Mouse (Mus musculus) kidney, embryonic 15.5 days (tissue): ENCODE measurements around the gene Taf3. TPM values are rescaled to one million over a fixed set of nuclear protein-coding genes. Genes with fewer than 3 reads are reported as not detected.
A peak's percentile ranks its signal among the peaks of the same experiment; 100 is the strongest.

ENCODE experiments used
- ATAC-seq: fragments of 200-750 bp; cut with Nextera tagmentation; replicated peaks from 2 replicates; pipeline ENCODE4 v1.8.0; 2017; ENCODE audit warnings: moderate TSS enrichment; ENCODE audit not compliant: low FRiP score
- H3K27ac ChIP-seq: fragments of 300-500 bp; sonication (generic); 2 replicates; pipeline ENCODE4 v1.5.1; 2015; ENCODE audit warnings: mild to moderate bottlenecking, inconsistent platforms
- H3K27me3 ChIP-seq: fragments of 300-500 bp; sonication (generic); 2 replicates; pipeline ENCODE4 v1.6.1; 2015; ENCODE audit warnings: inconsistent platforms
- H3K36me3 ChIP-seq: fragments of 300-500 bp; sonication (generic); 2 replicates; pipeline ENCODE4 v1.6.1; 2015; ENCODE audit warnings: inconsistent platforms
- H3K4me1 ChIP-seq: fragments of 300-500 bp; sonication (generic); 2 replicates; pipeline ENCODE4 v1.6.1; 2015; ENCODE audit warnings: inconsistent platforms
- H3K4me2 ChIP-seq: fragments of 300-500 bp; sonication (generic); 2 replicates; pipeline ENCODE4 v1.6.1; 2015; ENCODE audit warnings: moderate library complexity, mild to moderate bottlenecking, inconsistent platforms
- H3K4me3 ChIP-seq: fragments of 300-500 bp; sonication (generic); replicated peaks from 2 replicates; pipeline ENCODE4 v1.5.1; 2015; ENCODE audit warnings: mild to moderate bottlenecking, inconsistent platforms
- H3K9ac ChIP-seq: fragments of 300-500 bp; sonication (generic); 2 replicates; pipeline ENCODE4 v1.6.1; 2015; ENCODE audit warnings: mild to moderate bottlenecking, inconsistent platforms
- H3K9me3 ChIP-seq: fragments of 300-500 bp; sonication (generic); replicated peaks from 2 replicates; pipeline ENCODE4 v1.6.1; 2016; ENCODE audit warnings: inconsistent platforms
- WGBS: fragments of 180-500 bp; shearing (Covaris S2); methylation state at CpG from one replicate; pipeline ENCODE4 v1.1.7; 2015; ENCODE audit warnings: mixed read lengths; 5-methylcytosine and 5-hydroxymethylcytosine counted together
- polyA plus RNA-seq: library from polyadenylated mRNA; unstranded; fragments of >200 nt; fragmentation: Nextera tagmentation; extraction: Ambion mirVana; gene quantifications from 2 replicates; pipeline ENCODE4 v1.2.1, GENCODE M21; 2015

Gene Taf3
- polyA plus RNA-seq, 1 experiment from 2014 or later: 16.4 TPM

DNA sequence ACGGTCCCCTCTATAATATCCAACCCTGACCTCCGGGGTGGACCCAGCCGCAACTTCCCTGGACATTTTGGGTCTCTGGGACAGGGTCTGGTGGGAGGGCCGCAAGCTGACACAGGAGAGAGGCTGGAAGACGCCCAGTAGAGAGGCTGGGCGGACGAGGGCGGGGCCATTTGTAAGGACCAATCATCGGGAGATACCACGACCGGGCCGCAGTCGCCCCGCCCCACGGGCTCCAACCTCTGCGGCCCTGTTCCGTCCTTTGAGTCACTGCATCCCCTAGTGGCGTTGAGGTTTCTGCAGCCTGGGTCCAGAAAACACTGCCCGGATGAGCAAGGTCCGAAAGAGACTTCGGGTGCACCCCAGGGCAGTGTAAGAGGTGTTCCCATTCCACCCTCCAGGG lies 168.9 kb downstream of the Taf3 start:
- Histone ChIP-seq H3K27ac (peak overlapping the region; percentile 88), H3K36me3 (no peaks in the 10 kb centered on the region), H3K4me3 (peak overlapping the region; percentile 55), H3K27me3 (peaks cover 92% of the 10 kb centered on the region), H3K4me1 (peaks cover 65% of the 10 kb centered on the region), H3K4me2 (peak overlapping the region; percentile 93), H3K9me3 (no peaks in the 10 kb centered on the region), H3K9ac (peak overlapping the region; percentile 45; the same call in 1 of the 2 replicates)
- ATAC-seq: peak; percentile 96
- under 1% methylated on average over 21 of the region's 21 CpGs for WGBS

DNA sequence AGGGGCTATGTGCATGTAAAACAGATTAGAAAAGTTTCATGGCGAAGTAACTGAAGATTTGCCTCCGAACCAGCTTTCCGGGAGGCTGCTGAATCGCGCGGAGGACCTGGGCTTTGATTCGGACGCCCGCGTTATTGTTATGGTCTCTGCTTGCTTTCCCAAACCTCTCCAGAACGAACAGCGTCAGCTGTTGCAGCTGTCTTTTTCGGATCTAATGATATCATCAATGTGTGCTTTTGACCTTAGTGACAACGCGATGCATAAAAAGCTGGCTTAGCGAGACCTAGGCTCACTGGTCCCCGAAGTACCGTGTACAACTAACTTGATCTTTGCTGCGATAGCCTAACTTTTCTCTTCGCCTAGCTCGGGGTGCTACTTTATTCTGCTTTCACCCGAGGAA lies 169.3 kb downstream of the Taf3 start:
- Histone ChIP-seq H3K27ac (peak overlapping the region; percentile 88), H3K27me3 (peaks cover 92% of the 10 kb centered on the region)

DNA sequence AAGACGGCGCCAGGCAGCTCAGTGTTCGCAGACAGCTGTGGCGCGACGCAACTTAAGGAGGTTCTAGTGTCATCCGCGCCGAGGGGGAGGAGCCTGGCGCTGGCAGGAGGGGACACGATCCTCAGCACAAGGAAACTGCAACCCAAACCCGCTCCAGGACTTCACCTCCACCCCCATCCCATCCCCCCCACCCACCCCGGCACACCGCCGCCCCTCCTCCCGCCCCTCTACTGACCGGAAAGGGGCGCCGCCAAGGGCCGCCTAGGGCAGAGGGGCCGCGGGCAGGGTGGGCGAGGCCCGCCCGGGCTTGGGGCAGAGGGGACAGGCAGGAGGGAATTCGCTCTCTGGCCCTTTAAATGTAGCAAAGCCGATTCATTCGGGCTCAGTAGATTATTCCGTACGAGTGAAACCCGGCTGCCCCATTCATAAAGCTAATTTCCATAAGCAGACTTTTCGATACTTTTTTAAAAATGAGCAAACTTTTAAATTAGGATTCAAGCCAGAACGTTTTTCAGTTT lies 169.8 kb downstream of the Taf3 start:
- ATAC-seq: peak; percentile 50
- WGBS: under 1% methylated on average over 30 of the region's 33 CpGs
- Histone ChIP-seq H3K36me3 (no peaks in the 10 kb centered on the region), H3K4me1 (peaks cover 58% of the 10 kb centered on the region), H3K4me2 (peak overlapping the region; percentile 93), H3K27ac (peak overlapping the region; percentile 88), H3K27me3 (peaks cover 92% of the 10 kb centered on the region), H3K9me3 (no peaks in the 10 kb centered on the region), H3K9ac (peak overlapping the region; percentile 45), H3K4me3 (peak overlapping the region; percentile 55)

More for the DNA sequence above, 169.3 kb downstream of the Taf3 start:
- Histone ChIP-seq H3K4me2 (peak overlapping the region; percentile 93), H3K9ac (peak overlapping the region; percentile 45; the same call in 1 of the 2 replicates), H3K4me3 (peak overlapping the region; percentile 55), H3K36me3 (no peaks in the 10 kb centered on the region), H3K9me3 (no peaks in the 10 kb centered on the region), H3K4me1 (peaks cover 62% of the 10 kb centered on the region)
- ATAC-seq: peak; percentile 0; the same call in 1 of the 2 replicates
- WGBS: under 1% methylated on average over 22 of the region's 22 CpGs

DNA sequence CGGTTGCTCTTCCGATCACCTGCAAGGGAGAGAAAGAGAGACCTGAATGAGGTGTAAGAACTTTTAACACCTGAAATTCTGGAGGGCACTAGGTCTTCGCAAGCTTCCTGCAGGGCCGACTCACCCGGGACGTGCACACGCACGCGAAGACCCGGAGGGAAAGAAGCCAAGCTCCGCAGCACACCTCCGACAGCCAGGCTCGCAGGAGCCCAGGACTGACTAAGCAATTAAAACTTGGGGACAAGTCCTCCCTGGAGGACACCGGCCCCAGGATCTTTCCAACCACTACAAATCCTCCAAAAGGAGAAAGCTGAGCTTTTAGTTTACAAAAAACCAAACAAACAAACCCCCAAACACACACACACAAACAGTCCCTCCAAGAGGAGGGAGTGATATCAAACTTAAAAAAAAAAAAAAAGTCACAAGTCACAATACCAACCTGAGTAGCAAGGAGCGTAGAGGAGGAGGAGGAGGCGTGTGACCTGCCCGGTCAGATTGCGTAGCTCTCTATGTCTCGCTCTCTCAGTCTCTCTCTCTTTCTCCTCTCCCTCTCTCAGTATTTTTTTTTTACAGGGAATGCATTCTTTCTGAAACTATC lies 170.3 kb downstream of the Taf3 start:
- peak overlapping the region; percentile 93 for H3K4me2 ChIP-seq
- peak overlapping the region; percentile 55 for H3K4me3 ChIP-seq
- H3K36me3 ChIP-seq: no peaks in the 10 kb centered on the region
- peak overlapping the region; percentile 88 for H3K27ac ChIP-seq
- H3K9ac ChIP-seq: peak overlapping the region; percentile 45
- peaks cover 53% of the 10 kb centered on the region for H3K4me1 ChIP-seq
- peak; percentile 3; the same call in 1 of the 2 replicates for ATAC-seq
- under 1% methylated on average over 19 of the region's 19 CpGs for WGBS
- peaks cover 92% of the 10 kb centered on the region for H3K27me3 ChIP-seq
- H3K9me3 ChIP-seq: no peaks in the 10 kb centered on the region

DNA sequence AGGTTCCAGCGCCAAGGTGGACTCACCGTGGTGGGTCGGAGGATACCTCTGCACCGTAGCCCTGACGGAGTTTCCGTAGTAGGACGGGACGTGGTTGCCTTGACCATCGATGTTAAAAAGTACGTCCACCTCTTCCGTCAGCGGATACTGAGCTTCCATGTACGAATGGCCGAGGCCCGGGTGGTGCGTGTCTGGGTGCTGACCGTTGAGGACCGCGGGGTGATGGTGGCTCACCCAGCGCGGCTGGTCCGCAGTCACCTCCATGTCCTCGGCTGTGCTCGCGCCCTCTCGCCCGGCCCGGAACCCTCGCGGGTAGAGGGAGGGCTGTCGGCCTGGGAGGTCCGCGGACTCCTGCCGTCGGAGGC lies 171.1 kb downstream of the Taf3 start:
- Histone ChIP-seq H3K9me3 (no peaks in the 10 kb centered on the region), H3K4me2 (peak overlapping the region; percentile 93), H3K4me1 (peaks cover 47% of the 10 kb centered on the region), H3K27me3 (peaks cover 92% of the 10 kb centered on the region), H3K36me3 (no peaks in the 10 kb centered on the region), H3K9ac (peak overlapping the region; percentile 44), H3K27ac (peak overlapping the region; percentile 88), H3K4me3 (peak overlapping the region; percentile 55)
- ATAC-seq: no peak
- under 1% methylated on average over 35 of the region's 35 CpGs for WGBS

DNA sequence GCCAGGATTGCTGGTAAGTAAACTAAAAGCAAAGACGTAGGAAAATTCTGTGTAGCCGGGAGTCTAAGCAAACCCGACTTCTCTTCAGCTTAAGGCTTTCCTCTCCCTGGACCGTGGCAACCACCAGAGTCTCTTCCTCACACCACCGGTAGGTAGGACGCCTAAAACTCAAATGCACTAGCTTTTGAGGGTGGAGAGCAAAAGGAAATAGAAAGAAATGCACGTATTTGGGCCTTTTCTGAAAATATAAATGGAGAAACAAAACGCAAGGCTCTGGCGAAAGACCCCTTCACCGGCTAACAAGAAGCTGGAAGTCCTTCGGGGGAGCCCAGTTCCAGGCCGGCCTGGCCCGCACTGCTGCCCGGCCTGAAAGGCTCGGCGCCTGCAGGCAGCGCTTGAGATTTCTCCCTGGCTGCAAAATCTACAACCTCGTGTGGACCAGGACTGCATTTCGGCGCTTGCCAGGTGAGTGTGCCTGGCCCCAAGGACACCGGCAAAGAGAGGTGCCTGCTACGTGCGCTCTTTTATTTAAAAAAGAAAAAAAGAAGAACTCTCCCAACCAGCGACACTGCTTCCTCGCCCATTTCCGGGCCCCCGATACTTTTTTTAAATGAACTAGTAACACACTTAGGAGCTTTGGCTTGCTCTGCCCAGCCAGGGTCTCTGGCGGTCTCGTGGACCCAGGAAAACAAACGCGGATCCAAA lies 171.6 kb downstream of the Taf3 start:
- Histone ChIP-seq H3K9ac (peak overlapping the region; percentile 44), H3K4me2 (peak overlapping the region; percentile 93), H3K27me3 (peaks cover 92% of the 10 kb centered on the region), H3K4me1 (peaks cover 43% of the 10 kb centered on the region), H3K27ac (peak overlapping the region; percentile 88), H3K9me3 (no peaks in the 10 kb centered on the region), H3K36me3 (no peaks in the 10 kb centered on the region), H3K4me3 (peak overlapping the region; percentile 55)
- no peak for ATAC-seq
- WGBS: 3% methylated on average over 31 of the region's 31 CpGs

DNA sequence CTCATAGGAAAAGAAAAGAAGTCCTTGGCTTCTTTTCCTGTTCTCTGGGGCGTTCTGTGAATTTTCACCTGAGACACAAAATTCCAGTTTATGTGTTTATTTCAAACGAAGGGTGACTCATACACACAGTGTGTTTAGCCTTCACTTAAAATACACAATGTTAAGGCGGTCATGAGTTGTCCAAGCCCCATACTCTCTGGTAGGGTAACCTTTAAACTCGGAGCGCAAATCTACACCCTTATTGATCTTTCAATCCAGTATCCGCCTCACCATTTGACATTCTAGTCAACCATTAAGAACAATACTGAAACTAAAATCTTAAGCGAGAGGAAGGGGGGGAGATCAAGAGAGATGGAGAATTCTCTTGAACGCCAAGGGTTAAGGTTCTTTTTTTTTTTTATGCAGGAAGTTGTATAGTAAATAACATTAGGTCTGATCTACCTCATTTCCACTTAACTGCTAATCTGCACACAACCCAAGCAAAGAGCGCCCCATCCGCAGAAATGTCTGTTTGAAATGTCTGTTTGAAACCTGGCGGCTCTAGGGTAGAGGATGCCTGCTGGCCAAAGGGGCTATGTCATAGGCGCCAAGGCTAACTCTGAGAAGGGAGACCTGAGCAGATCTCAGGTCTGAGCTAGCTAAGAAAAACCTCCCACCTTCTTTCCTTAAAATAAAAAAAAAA lies 172.6 kb downstream of the Taf3 start:
- H3K27ac ChIP-seq: peak overlapping the region; percentile 68
- H3K9me3 ChIP-seq: no peaks in the 10 kb centered on the region
- no peaks in the 10 kb centered on the region for H3K36me3 ChIP-seq
- peak overlapping the region; percentile 47 for H3K9ac ChIP-seq
- H3K4me1 ChIP-seq: peaks cover 37% of the 10 kb centered on the region
- 28% methylated on average over 12 of the region's 12 CpGs for WGBS
- ATAC-seq: no peak
- H3K27me3 ChIP-seq: peaks cover 92% of the 10 kb centered on the region
- peak overlapping the region; percentile 55 for H3K4me3 ChIP-seq
- H3K4me2 ChIP-seq: peak overlapping the region; percentile 93; the same call in 1 of the 2 replicates

DNA sequence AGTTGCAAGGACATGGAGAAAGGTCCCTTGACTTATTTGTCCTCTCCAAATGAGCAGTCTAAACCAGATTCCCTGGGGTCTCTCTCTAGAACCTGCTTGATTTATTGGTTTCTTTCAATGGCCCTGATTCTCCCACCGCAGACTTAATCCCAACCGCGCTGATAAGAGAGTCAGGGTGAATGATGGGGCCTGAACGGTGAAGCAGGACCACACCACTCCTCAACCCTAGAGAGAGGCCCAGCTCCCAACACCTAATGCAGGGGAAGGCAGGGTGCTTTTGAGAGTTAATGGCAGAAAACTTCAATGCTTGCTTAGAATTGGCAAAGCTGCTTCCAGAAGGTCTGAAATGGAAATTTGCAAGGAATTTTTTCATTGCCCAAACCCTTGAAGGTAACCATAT lies 173.2 kb downstream of the Taf3 start:
- H3K27me3 ChIP-seq: peaks cover 92% of the 10 kb centered on the region
- H3K9ac ChIP-seq: peak overlapping the region; percentile 47
- WGBS: 22% methylated on average over 4 of the region's 4 CpGs

DNA sequence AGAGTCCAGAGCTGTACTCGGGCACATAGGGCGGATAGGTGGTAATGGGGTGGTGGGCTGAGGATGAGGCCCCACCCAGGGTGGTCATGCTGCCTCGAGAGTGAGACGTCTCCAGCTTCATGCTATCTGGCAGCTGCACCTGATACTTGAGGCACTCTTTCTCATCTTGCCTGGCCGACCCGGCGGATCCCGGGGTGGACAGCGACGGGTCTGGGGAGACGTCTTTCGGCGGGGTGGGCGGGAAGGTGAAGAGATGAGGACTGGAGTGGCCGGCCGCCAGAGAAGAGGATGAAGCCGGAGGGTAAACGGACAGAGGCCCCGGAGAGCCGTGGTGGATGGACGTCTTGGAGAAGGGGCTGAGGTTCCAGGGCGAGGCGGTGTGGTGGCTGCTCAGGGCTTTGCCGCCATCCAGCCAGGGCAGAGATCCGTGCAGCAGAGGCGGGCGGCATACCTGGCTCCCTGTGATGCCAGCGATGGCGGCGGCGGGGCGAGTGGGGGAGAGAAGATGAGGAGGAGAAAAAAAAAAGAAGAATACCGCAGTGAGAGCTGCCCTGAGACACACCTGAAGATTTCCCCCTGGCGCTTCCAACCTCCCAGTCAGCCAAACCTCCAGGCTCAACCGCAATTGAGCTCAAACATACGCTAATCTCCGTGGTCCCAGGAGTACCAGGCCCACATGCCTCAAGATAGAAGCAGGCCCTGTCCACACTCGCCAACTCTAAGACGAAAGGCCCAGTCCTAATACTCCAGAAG lies 173.8 kb downstream of the Taf3 start:
- peak overlapping the region; percentile 68 for H3K27ac ChIP-seq
- WGBS: 15% methylated on average over 36 of the region's 39 CpGs
- H3K4me2 ChIP-seq: peak overlapping the region; percentile 38

More for the DNA sequence above, 173.2 kb downstream of the Taf3 start:
- Histone ChIP-seq H3K4me3 (peak overlapping the region; percentile 55), H3K27ac (peak overlapping the region; percentile 68), H3K4me2 (peak overlapping the region; percentile 38; the same call in 1 of the 2 replicates), H3K4me1 (peaks cover 34% of the 10 kb centered on the region), H3K36me3 (no peaks in the 10 kb centered on the region), H3K9me3 (no peaks in the 10 kb centered on the region)
- no peak for ATAC-seq

DNA sequence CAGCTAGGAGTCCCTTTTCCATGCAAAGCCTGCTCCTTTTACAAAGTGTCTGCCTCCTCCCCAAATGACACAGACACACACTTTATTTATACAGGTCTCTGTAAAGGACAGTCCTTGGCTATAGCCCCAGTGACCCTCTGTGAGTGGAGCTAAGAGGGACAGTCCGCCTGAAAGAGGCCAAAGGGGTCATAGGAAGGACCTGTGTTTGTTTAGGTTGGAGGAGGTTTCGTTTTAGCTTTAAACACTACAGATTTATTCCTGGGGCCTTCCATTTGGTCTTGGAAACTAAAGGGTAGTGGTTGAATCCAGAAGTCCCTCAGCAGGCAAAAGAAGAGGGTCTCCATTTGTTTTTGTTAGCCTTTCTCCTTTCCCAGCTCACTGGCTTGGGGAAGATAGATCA lies 174.6 kb downstream of the Taf3 start:
- Histone ChIP-seq H3K4me3 (peak overlapping the region; percentile 55), H3K27me3 (peaks cover 94% of the 10 kb centered on the region), H3K9ac (peak overlapping the region; percentile 47), H3K4me1 (peaks cover 26% of the 10 kb centered on the region), H3K4me2 (peak overlapping the region; percentile 38), H3K36me3 (no peaks in the 10 kb centered on the region), H3K9me3 (no peaks in the 10 kb centered on the region), H3K27ac (peak overlapping the region; percentile 49; the same call in 1 of the 2 replicates)
- WGBS: 23% methylated on average over 2 of the region's 2 CpGs
- no peak for ATAC-seq

More for the DNA sequence above, 173.8 kb downstream of the Taf3 start:
- ATAC-seq: no peak
- Histone ChIP-seq H3K9me3 (no peaks in the 10 kb centered on the region), H3K4me3 (peak overlapping the region; percentile 55), H3K27me3 (peaks cover 92% of the 10 kb centered on the region), H3K4me1 (peaks cover 33% of the 10 kb centered on the region), H3K9ac (peak overlapping the region; percentile 47), H3K36me3 (no peaks in the 10 kb centered on the region)

DNA sequence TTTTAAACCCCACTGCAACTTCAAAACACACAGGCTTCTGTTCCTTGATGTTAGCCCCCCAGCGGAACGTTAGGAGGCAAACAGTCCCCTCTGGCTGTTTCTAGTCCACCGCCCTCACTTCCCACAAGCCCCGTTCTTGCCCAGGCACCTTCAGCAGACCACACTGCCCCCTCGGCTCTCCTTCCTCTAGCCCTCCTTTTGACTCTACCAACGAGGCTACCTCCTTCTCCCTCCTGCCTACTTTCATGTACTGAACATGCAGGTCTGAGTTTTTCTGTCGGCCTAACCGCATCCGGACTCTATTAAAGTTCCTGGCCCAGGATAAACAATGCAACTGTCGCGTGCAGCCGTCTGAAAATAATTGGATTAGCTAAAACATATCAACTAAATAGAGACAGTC lies 175.7 kb downstream of the Taf3 start:
- H3K4me2 ChIP-seq: peak overlapping the region; percentile 38
- H3K27ac ChIP-seq: peak overlapping the region; percentile 49
- no peak for ATAC-seq
- 16% methylated on average over 12 of the region's 12 CpGs for WGBS
- no peaks in the 10 kb centered on the region for H3K9me3 ChIP-seq
- H3K36me3 ChIP-seq: no peaks in the 10 kb centered on the region
- peaks cover 93% of the 10 kb centered on the region for H3K27me3 ChIP-seq
- H3K9ac ChIP-seq: peak overlapping the region; percentile 11; the same call in 1 of the 2 replicates
- peaks cover 15% of the 10 kb centered on the region for H3K4me1 ChIP-seq
- H3K4me3 ChIP-seq: peak overlapping the region; percentile 55
